Mouse (Mus musculus) hindbrain, embryonic 12.5 days (tissue): ENCODE measurements at regions not wholly inside any gene's neighbourhood (a gene's known extent, or its start where the extent isn't known, plus 50 kb on each side); places are given as distances from the start of the nearest gene placed in this dataset.
"Not testable (repeated sequence)": the region's sequence is repeated elsewhere in the genome, so short reads cannot be mapped to it uniquely, and the experiment has no call there.

Experiments used
- ATAC-seq: fragments of 200-750 bp; cut with Nextera tagmentation; 2 replicates; pipeline ENCODE4 v1.8.0; 2017; ENCODE audit warnings: moderate TSS enrichment; ENCODE audit not compliant: low FRiP score
- H3K27ac ChIP-seq: fragments of 300-500 bp; sonication (generic); 2 replicates; pipeline ENCODE4 v1.5.1; 2016; ENCODE audit warnings: mild to moderate bottlenecking
- H3K27me3 ChIP-seq: fragments of 300-500 bp; sonication (generic); 2 replicates; pipeline ENCODE4 v1.6.1; 2016; ENCODE audit warnings: mild to moderate bottlenecking
- H3K36me3 ChIP-seq: fragments of 300-500 bp; sonication (generic); 2 replicates; pipeline ENCODE4 v1.6.1; 2016; ENCODE audit warnings: mild to moderate bottlenecking
- H3K4me1 ChIP-seq: fragments of 300-500 bp; sonication (generic); 2 replicates; pipeline ENCODE4 v1.6.1; 2016
- H3K4me2 ChIP-seq: fragments of 300-500 bp; sonication (generic); replicated peaks from 2 replicates; pipeline ENCODE4 v1.6.1; 2016; ENCODE audit warnings: mild to moderate bottlenecking
- H3K4me3 ChIP-seq: fragments of 300-500 bp; sonication (generic); 2 replicates; pipeline ENCODE4 v1.5.1; 2016; ENCODE audit warnings: mild to moderate bottlenecking
- H3K9ac ChIP-seq: fragments of 300-500 bp; sonication (generic); 2 replicates; pipeline ENCODE4 v1.6.1; 2016; ENCODE audit warnings: mild to moderate bottlenecking, moderate library complexity
- H3K9me3 ChIP-seq: fragments of 300-500 bp; sonication (generic); replicated peaks from 2 replicates; pipeline ENCODE4 v1.6.1; 2016; ENCODE audit warnings: mild to moderate bottlenecking
- WGBS: fragments of 180-500 bp; shearing (Covaris S2); methylation state at CpG from one replicate; pipeline ENCODE4 v1.1.7; 2016; 5-methylcytosine and 5-hydroxymethylcytosine counted together

DNA sequence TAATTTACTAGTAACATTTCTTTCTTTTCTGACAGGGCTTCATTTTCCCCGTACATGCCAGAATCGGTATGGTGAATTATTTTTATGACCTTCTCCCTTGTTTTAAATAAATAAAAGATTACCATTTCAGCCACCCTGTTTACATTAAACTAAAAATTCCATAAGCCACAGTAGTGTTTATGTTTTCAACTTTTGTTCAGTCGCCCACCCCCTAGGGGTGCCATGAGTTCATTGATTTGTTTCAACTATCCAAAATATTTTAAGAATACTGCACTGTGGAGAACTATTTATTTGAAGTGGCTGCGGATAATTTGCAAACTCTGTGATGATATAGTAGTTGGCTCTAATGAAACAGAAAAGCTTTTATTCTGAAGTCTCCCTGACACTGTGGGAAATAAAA, 132.9 kb downstream of the Tfec start:
- WGBS: 70% methylated on average over 4 of the region's 4 CpGs
- no peak overlapping the region for H3K27ac ChIP-seq
- no peak overlapping the region for H3K9ac ChIP-seq
- no peak overlapping the region for H3K4me2 ChIP-seq
- no peak overlapping the region for H3K4me3 ChIP-seq
- ATAC-seq: no peak
- no peaks in the 10 kb centered on the region for H3K9me3 ChIP-seq
- H3K27me3 ChIP-seq: no peaks in the 10 kb centered on the region
- H3K36me3 ChIP-seq: no peaks in the 10 kb centered on the region
- H3K4me1 ChIP-seq: no peaks in the 10 kb centered on the region

- Histone ChIP-seq H3K27me3 (no peaks in the 10 kb centered on the region), H3K4me1 (no peaks in the 10 kb centered on the region), H3K9me3 (no peaks in the 10 kb centered on the region), H3K36me3 (no peaks in the 10 kb centered on the region), H3K27ac (no peak overlapping the region), H3K4me2 (no peak overlapping the region), H3K9ac (no peak overlapping the region), H3K4me3 (no peak overlapping the region)
- ATAC-seq: no peak
- WGBS: 65% methylated on average over 5 of the region's 5 CpGs
Observed at GRCm38 (mm10) chr6:16764707-16765106, 133.5 kb downstream of the Tfec start.

GRCm38 (mm10) chr6:16755044-16755443, 143.2 kb downstream of the Tfec start:
- not testable (repeated sequence) for H3K36me3 ChIP-seq, H3K4me3 ChIP-seq, H3K4me2 ChIP-seq, H3K27me3 ChIP-seq, H3K4me1 ChIP-seq, H3K27ac ChIP-seq, H3K9ac ChIP-seq, H3K9me3 ChIP-seq, ATAC-seq
- 63% methylated on average over 1 of the region's 1 CpGs for whole genome bisulfite sequencing

- WGBS: 82% methylated on average over 7 of the region's 7 CpGs
- Histone ChIP-seq H3K4me2 (no peak overlapping the region), H3K36me3 (no peaks in the 10 kb centered on the region), H3K9ac (no peak overlapping the region), H3K27me3 (no peaks in the 10 kb centered on the region), H3K9me3 (no peaks in the 10 kb centered on the region), H3K4me1 (no peaks in the 10 kb centered on the region), H3K4me3 (no peak overlapping the region), H3K27ac (no peak overlapping the region)
- ATAC-seq: no peak
Observed at GRCm38 (mm10) chr6:16733184-16733583, 165.1 kb downstream of the Tfec start.

DNA sequence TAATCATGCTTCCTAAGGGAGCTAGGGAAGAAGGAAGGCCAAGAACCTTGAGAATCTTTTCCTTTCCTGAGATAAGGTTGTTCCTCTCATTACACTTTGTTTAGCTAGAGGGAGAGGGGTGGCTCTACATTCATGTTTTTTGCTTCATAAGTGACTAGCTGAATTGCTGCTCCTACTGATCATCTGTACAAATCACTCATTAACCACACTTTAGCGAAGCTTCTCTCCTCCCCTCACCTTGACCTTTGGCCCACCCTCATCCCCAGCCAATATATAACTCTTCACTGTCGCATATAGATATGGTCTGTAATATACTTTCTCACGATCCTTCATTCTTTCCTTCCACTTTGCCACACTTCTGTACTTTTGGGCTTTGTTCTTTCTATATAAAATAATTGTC, 166.1 kb downstream of the Tfec start:
- H3K27me3 ChIP-seq: no peaks in the 10 kb centered on the region
- H3K4me3 ChIP-seq: no peak overlapping the region
- no peaks in the 10 kb centered on the region for H3K9me3 ChIP-seq
- no peaks in the 10 kb centered on the region for H3K36me3 ChIP-seq
- H3K4me1 ChIP-seq: peaks cover 2% of the 10 kb centered on the region; the same call in 1 of the 2 replicates
- WGBS: 82% methylated on average over 3 of the region's 3 CpGs
- no peak overlapping the region for H3K27ac ChIP-seq
- no peak overlapping the region for H3K9ac ChIP-seq
- no peak for ATAC-seq
- no peak overlapping the region for H3K4me2 ChIP-seq

GRCm38 (mm10) chr6:16727256-16727890, 170.9 kb downstream of the Tfec start:
- 21% methylated on average over 13 of the region's 13 CpGs for WGBS
- ATAC-seq: peak; percentile 95
- H3K36me3 ChIP-seq: no peaks in the 10 kb centered on the region
- peak overlapping the region; percentile 36 for H3K4me2 ChIP-seq
- H3K9me3 ChIP-seq: no peaks in the 10 kb centered on the region
- no peaks in the 10 kb centered on the region for H3K27me3 ChIP-seq
- 0 out of 2 replicates have a peak overlapping the region, but pooled peaks have one; percentile 3 for H3K27ac ChIP-seq
- peaks cover 3% of the 10 kb centered on the region; the same call in 1 of the 2 replicates for H3K4me1 ChIP-seq
- H3K4me3 ChIP-seq: peak overlapping the region; percentile 3; the same call in 1 of the 2 replicates
- no peak overlapping the region for H3K9ac ChIP-seq

GRCm38 (mm10) chr6:16725256-16725655, 173.0 kb downstream of the Tfec start:
- Histone ChIP-seq H3K4me3 (no peak overlapping the region), H3K9ac (no peak overlapping the region), H3K27me3 (no peaks in the 10 kb centered on the region), H3K4me2 (no peak overlapping the region), H3K27ac (no peak overlapping the region), H3K9me3 (no peaks in the 10 kb centered on the region), H3K4me1 (peaks cover 3% of the 10 kb centered on the region; the same call in 1 of the 2 replicates), H3K36me3 (no peaks in the 10 kb centered on the region)
- ATAC-seq: no peak
- 87% methylated on average over 2 of the region's 2 CpGs for WGBS

DNA sequence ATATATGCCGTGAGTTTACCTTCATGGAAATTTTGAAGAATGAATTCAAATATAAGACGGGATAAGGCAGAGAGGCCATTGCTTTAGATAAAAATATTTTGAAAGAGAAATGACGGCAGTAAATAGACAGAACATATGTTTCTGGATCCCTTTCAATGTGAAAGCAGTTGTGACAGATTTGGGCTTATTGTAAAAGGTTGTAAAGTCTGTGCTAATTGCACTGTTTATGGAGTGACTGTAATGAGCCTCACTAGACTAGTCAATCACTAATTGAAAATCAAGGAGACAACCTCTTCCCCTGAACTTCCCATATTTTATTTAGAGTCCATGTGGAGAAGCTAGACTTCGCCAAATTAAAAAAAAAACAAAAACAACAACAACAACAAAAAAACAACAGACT, 193.7 kb downstream of the Tfec start:
- Histone ChIP-seq H3K4me1 (no peaks in the 10 kb centered on the region), H3K4me2 (no peak overlapping the region), H3K36me3 (no peaks in the 10 kb centered on the region), H3K9ac (no peak overlapping the region), H3K27ac (no peak overlapping the region), H3K4me3 (no peak overlapping the region), H3K27me3 (no peaks in the 10 kb centered on the region), H3K9me3 (no peaks in the 10 kb centered on the region)
- 91% methylated on average over 4 of the region's 4 CpGs for WGBS
- no peak for ATAC-seq

- Histone ChIP-seq H3K9me3 (no peaks in the 10 kb centered on the region), H3K36me3 (no peaks in the 10 kb centered on the region), H3K4me1 (no peaks in the 10 kb centered on the region), H3K9ac (no peak overlapping the region), H3K27me3 (no peaks in the 10 kb centered on the region), H3K4me2 (no peak overlapping the region), H3K4me3 (no peak overlapping the region), H3K27ac (no peak overlapping the region)
- ATAC-seq: no peak
- 80% methylated on average over 3 of the region's 3 CpGs for WGBS
Observed at GRCm38 (mm10) chr6:16703412-16703746, 194.9 kb downstream of the Tfec start.

DNA sequence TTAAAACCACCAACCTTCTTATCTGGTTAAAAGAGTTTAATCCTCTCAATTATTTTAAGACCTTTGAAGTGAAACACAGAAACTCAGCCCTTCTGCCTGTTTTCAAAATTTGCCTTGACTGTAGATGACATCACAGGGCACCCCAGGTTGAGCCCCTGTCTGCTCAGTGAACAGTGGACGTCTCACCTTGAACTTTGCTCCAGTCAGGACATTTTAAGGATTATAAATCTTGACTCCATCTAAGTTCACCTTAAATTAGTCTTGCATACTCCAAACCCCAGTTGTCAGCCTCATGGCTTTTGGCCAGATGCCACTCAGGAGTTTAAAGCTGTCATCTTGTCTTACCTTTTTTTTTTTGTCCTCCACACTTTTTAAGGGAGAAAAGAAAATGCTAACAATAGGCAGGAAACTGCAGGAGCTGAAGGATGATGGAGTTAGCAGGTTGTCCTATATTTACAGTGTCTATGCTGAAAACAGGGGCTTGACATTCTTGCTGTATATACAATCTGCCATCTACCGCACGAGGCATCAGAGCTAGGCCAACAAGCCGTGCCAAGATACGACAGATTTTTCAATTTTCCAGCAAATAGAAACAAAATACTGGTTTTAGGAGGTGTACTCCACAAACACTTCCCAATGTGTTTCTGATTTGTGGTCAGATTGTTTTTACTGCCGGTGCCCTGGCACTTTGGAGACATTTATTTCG, 195.4 kb downstream of the Tfec start:
- H3K4me3 ChIP-seq: no peak overlapping the region
- no peak overlapping the region for H3K9ac ChIP-seq
- no peaks in the 10 kb centered on the region for H3K36me3 ChIP-seq
- ATAC-seq: no peak
- H3K4me1 ChIP-seq: no peaks in the 10 kb centered on the region
- H3K4me2 ChIP-seq: no peak overlapping the region
- no peak overlapping the region for H3K27ac ChIP-seq
- no peaks in the 10 kb centered on the region for H3K9me3 ChIP-seq
- WGBS: 67% methylated on average over 7 of the region's 7 CpGs
- H3K27me3 ChIP-seq: no peaks in the 10 kb centered on the region

DNA sequence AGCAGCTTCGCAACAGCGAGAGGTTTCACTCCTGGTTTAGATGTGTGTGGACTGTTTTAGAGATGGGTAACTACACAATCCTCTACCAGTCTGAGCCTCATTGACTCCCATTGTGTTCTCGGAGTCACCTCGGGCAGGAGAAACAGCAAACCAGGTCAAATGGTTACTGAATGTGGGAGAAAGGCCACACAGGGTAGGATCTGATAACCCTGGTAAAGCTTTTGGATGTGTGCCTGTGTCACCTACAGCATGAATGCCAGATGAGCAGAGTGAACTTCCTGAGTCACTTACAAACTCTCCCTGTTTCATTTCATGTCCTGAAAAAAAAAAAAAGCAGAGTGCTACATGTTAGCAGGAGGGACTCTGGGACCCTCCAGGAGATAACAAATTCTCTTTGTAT, 201.0 kb downstream of the Tfec start:
- Histone ChIP-seq H3K9me3 (no peaks in the 10 kb centered on the region), H3K4me3 (no peak overlapping the region), H3K4me2 (no peak overlapping the region), H3K4me1 (no peaks in the 10 kb centered on the region), H3K27me3 (no peaks in the 10 kb centered on the region), H3K9ac (no peak overlapping the region), H3K36me3 (no peaks in the 10 kb centered on the region), H3K27ac (no peak overlapping the region)
- WGBS: 59% methylated on average over 4 of the region's 4 CpGs
- no peak for ATAC-seq

DNA sequence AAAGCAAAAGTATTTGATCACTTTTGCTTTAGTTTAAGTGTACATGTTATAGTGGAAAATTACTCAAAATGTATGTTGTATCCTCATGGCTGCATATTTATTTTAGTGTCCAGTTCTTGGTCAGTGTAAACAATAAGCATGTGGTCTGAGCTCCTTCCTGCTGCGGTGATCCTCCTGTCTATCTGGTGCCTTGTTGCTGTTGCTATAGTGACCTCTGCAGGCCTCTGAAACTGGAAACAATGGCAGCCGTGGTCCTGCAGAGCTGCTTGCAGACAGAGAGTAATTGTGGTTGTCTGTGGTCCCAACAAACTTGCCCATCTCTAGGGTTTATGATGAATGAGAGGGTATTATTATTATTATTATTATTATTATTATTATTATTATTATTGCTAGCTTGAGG, 230.2 kb downstream of the Tfec start:
- 0% methylated on average over 2 of the region's 2 CpGs for WGBS
- no peaks in the 10 kb centered on the region for H3K36me3 ChIP-seq
- ATAC-seq: peak; percentile 85
- H3K4me1 ChIP-seq: 0 out of 2 replicates have a peak, but pooled peaks cover 4% of the 10 kb centered on the region
- H3K27me3 ChIP-seq: no peaks in the 10 kb centered on the region
- H3K4me3 ChIP-seq: no peak overlapping the region
- H3K9ac ChIP-seq: no peak overlapping the region
- no peak overlapping the region for H3K4me2 ChIP-seq
- H3K9me3 ChIP-seq: 0 out of 2 replicates have a peak, but pooled peaks cover 6% of the 10 kb centered on the region
- no peak overlapping the region for H3K27ac ChIP-seq

- H3K4me2 ChIP-seq: no peak overlapping the region
- 0 out of 2 replicates have a peak, but pooled peaks have one; percentile 56 for ATAC-seq
- H3K4me3 ChIP-seq: no peak overlapping the region
- 23% methylated on average over 6 of the region's 6 CpGs for WGBS
- no peaks in the 10 kb centered on the region for H3K27me3 ChIP-seq
- H3K9me3 ChIP-seq: 0 out of 2 replicates have a peak, but pooled peaks cover 6% of the 10 kb centered on the region
- no peak overlapping the region for H3K27ac ChIP-seq
- 0 out of 2 replicates have a peak, but pooled peaks cover 4% of the 10 kb centered on the region for H3K4me1 ChIP-seq
- no peak overlapping the region for H3K9ac ChIP-seq
- no peaks in the 10 kb centered on the region for H3K36me3 ChIP-seq
Observed at GRCm38 (mm10) chr6:16667241-16667640, 231.0 kb downstream of the Tfec start.
